Mouse (Mus musculus): ENCODE data around the gene Gsdmc3. TPM values are rescaled to one million over a fixed set of nuclear protein-coding genes. Genes with fewer than 3 reads are reported as not detected.

The Gsdmc3 gene
- not detected in 2 replicates for polyA plus RNA-seq (2012; rRNA removed)

GRCm38 (mm10) chr15:63878458-63878857 lies at the start of gene Gsdmc3:
Gsdmc3 (minus strand) TSS chr15:63878558.

GRCm38 (mm10) chr15:63912197-63912596 lies 33.8 kb upstream of the Gsdmc3 start, which contains the start of gene Gsdmc4:
Gsdmc4 (minus strand) TSS chr15:63912297.

Other genes with a start within 250 kb of the Gsdmc3 start
- not detected in 2 replicates for gene Gsdmc2, start 33.4 kb downstream of the Gsdmc3 start, polyA plus RNA-seq (2012; rRNA removed)
- 0.04 and 0.05 TPM in 2 replicates for gene Gsdmc4, start 33.7 kb upstream of the Gsdmc3 start, polyA plus RNA-seq (2012; rRNA removed)
- gene Fam49b, start 181.9 kb upstream of the Gsdmc3 start, polyA plus RNA-seq (2012; rRNA removed): 95.3 and 107 TPM in 2 replicates